Comparison of ENCODE assay signal across 9 mouse cellular contexts in genomic region chr16:10890363-10890762, GRCm38 (mm10). TPM values are rescaled to one million over a fixed set of nuclear protein-coding genes. Genes with fewer than 3 reads are reported as not detected.
DNase-seq lines count a peak whose midpoint lies in the region; ATAC-seq and TF ChIP-seq lines count a peak whose summit lies in the region.
"Had no signal": no experiment of that assay in that cellular context is flagged by ENCODE, and none has a peak within 500 bp of the region (broad histone marks: within the 10 kb centered on the region; RNA-seq: fewer than 3 reads in every experiment).

No protein-coding gene starts in this region.

- no peaks in the 10 kb centered on the region for H3K36me3 ChIP-seq in ES-Bruce4 (ENCODE audit: control insufficient read depth, insufficient read depth, low read length, poor library complexity, severe bottlenecking)
- no peaks in the 10 kb centered on the region for H3K36me3 ChIP-seq in liver, embryonic 14.5 days (replicated peaks; ENCODE audit: control insufficient read depth, insufficient read depth, low read depth)
- H3K36me3 ChIP-seq: liver, embryonic 13.5 days had no signal

- TF ChIP-seq POLR2A in ES-Bruce4 (IDR thresholded peaks at IDR 0.05; ENCODE audit: insufficient read depth, low read length), result no peak

- H3K4me2 ChIP-seq in liver, embryonic 14.5 days (ENCODE audit: low read depth), result no peak overlapping the region
- H3K4me2 ChIP-seq: liver, embryonic 13.5 days had no signal

- DNase-seq in left cerebral cortex, adult 2 months (ENCODE audit: extremely low spot score in 1 of 2, low spot score in 2 of 2), result no peak
- DNase-seq in left cerebral cortex, postnatal 25 days (ENCODE audit: low spot score in 2 of 2), result no peak
- DNase-seq in R1 (ENCODE audit: low read depth, low spot score), result peak; percentile 31
- DNase-seq in liver, embryonic 14.5 days (ENCODE audit: low read depth in 3 of 3, low spot score in 3 of 3), result no peak
- DNase-seq in right cerebral cortex, adult 2 months (ENCODE audit: low spot score in 2 of 2), result no peak
- no peak for DNase-seq in layer of hippocampus, adult 8-10 months (ENCODE audit: low spot score in 2 of 2)
- DNase-seq: heart, adult 11 months; liver, embryonic 13.5 days had no signal

- H3K9me3 ChIP-seq in ES-Bruce4 (replicated peaks; ENCODE audit: control insufficient read depth, insufficient read depth, low read length, poor library complexity, severe bottlenecking), result no peaks in the 10 kb centered on the region
- no peaks in the 10 kb centered on the region for H3K9me3 ChIP-seq in liver, embryonic 14.5 days (ENCODE audit: control insufficient read depth, low read length)
- H3K9me3 ChIP-seq: liver, embryonic 13.5 days had no signal

- no peak for ATAC-seq in liver, embryonic 14.5 days (ENCODE audit: insufficient read depth)

- H3K27me3 ChIP-seq in ES-Bruce4 (ENCODE audit: control insufficient read depth, insufficient read depth, low read length, poor library complexity, severe bottlenecking), result no peaks in the 10 kb centered on the region
- H3K27me3 ChIP-seq in liver, embryonic 14.5 days (ENCODE audit: control insufficient read depth, insufficient read depth, low read length), result no peaks in the 10 kb centered on the region
- H3K27me3 ChIP-seq: liver, embryonic 13.5 days had no signal

- no peak overlapping the region for H3K9ac ChIP-seq in ES-Bruce4 (ENCODE audit: low read depth, poor library complexity, severe bottlenecking)
- no peak overlapping the region for H3K9ac ChIP-seq in liver, embryonic 14.5 days (replicated peaks)
- H3K9ac ChIP-seq: liver, embryonic 13.5 days had no signal

- peaks cover 3% of the 10 kb centered on the region for H3K4me1 ChIP-seq in ES-Bruce4 (ENCODE audit: control insufficient read depth, insufficient read depth, low read length)
- H3K4me1 ChIP-seq in liver, embryonic 14.5 days (replicated peaks; ENCODE audit: control insufficient read depth in 2 of 2, insufficient read depth in 2 of 2, low read length in 1 of 2), result no peaks in the 10 kb centered on the region
- H3K4me1 ChIP-seq: liver, embryonic 13.5 days had no signal

- no peak overlapping the region for H3K27ac ChIP-seq in left cerebral cortex, adult 2 months
- H3K27ac ChIP-seq in ES-Bruce4 (ENCODE audit: insufficient read depth, low read length), result no peak overlapping the region
- H3K27ac ChIP-seq in liver, embryonic 14.5 days, result no peak overlapping the region
- H3K27ac ChIP-seq: liver, embryonic 13.5 days had no signal

- TF ChIP-seq CTCF in left cerebral cortex, adult 2 months (IDR thresholded peaks at IDR 0.05), result peak; percentile 32
- peak; percentile 25 for TF ChIP-seq CTCF in ES-Bruce4 (IDR thresholded peaks at IDR 0.05; ENCODE audit: low read depth, low read length)
- peak; percentile 57 for TF ChIP-seq CTCF in liver, embryonic 14.5 days (IDR thresholded peaks at IDR 0.05; ENCODE audit: low read depth)

- no peak overlapping the region for H3K4me3 ChIP-seq in left cerebral cortex, adult 2 months
- H3K4me3 ChIP-seq in ES-Bruce4 (ENCODE audit: low read depth, low read length), result no peak overlapping the region
- H3K4me3 ChIP-seq in liver, embryonic 14.5 days (ENCODE audit: insufficient read depth in 1 of 2, low read depth in 2 of 2, low read length in 2 of 2), result no peak overlapping the region
- H3K4me3 ChIP-seq: liver, embryonic 13.5 days had no signal

- no peak for TF ChIP-seq EP300 in ES-Bruce4 (IDR thresholded peaks at IDR 0.05; ENCODE audit: insufficient read depth, low read depth, low read length)
- no peak for TF ChIP-seq EP300 in liver, embryonic 14.5 days (IDR thresholded peaks at IDR 0.05; ENCODE audit: low read depth)

- 61% methylated on average over 3 of the region's 3 CpGs for WGBS in liver, embryonic 14.5 days (ENCODE audit: insufficient replicate concordance)

- intact Hi-C loops in left cerebral cortex, adult 2 months (cut with DNase I), result no loop called here
- intact Hi-C loops in left cerebral cortex, postnatal 25 days (cut with DNase I), result no loop called here

RNA-seq across cellular contexts. Expression of gene Rmi2, which starts 55.5 kb away (rescaled TPM):
- total RNA-seq in left cerebral cortex, adult 2 months (2021), result under 1 TPM; 0.14 to 0.42 TPM
- total RNA-seq in left cerebral cortex, postnatal 25 days (2021), result under 1 TPM; 0.09 to 0.55 TPM
- polyA plus RNA-seq in ES-Bruce4 (2011; ENCODE audit: insufficient read depth, insufficient read length, low read depth, missing spikeins), result 3.7 and 3.8 TPM in 2 replicates
- polyA plus RNA-seq in liver, embryonic 14.5 days (2012; rRNA removed), result 2.6 and 2.9 TPM in 2 replicates
- polyA plus RNA-seq in liver, embryonic 14.5 days (2014; fragmentation: Nextera tagmentation; extraction: Ambion mirVana), result 1.3 TPM in 2 replicates
- under 1 TPM; 0.10 to 0.37 (median 0.25) TPM for total RNA-seq in layer of hippocampus, adult 8-10 months (2022)
